Mouse (Mus musculus) heart, adult 2 months (tissue): ENCODE results near the gene Spata2l. TPM values are rescaled to one million over a fixed set of nuclear protein-coding genes. Genes with fewer than 3 reads are reported as not detected.
"Not testable (repeated sequence)": the region's sequence is repeated elsewhere in the genome, so short reads cannot be mapped to it uniquely, and the experiment has no call there.

Experiments
- DNase-seq, 2 experiments: peaks; one replicate each; pipeline ENCODE4 v3.0.0; 2021
- H3K27ac ChIP-seq: fragments of 200-600 bp; 2 replicates; pipeline ENCODE4 v1.8.1; 2022
- H3K27me3 ChIP-seq: fragments of 200-500 bp; 2 replicates; pipeline ENCODE4 v1.6.1; 2012; ENCODE audit warnings: mild to moderate bottlenecking, low read length, inconsistent platforms, mixed read lengths; ENCODE audit not compliant: control insufficient read depth, insufficient read depth
- H3K36me3 ChIP-seq: fragments of 200-500 bp; 2 replicates; pipeline ENCODE4 v1.6.1; 2012; ENCODE audit warnings: low read length, inconsistent platforms; ENCODE audit not compliant: control insufficient read depth, insufficient read depth
- H3K4me1 ChIP-seq: fragments of 200-500 bp; 2 replicates; pipeline ENCODE4 v1.6.1; 2011; ENCODE audit warnings: low read length; ENCODE audit not compliant: control insufficient read depth, insufficient read depth
- H3K4me3 ChIP-seq: fragments of 200-600 bp; 2 replicates; pipeline ENCODE4 v1.8.1; 2022
- H3K79me2 ChIP-seq: fragments of 200-500 bp; replicated peaks from 2 replicates; pipeline ENCODE4 v1.6.1; 2012; ENCODE audit warnings: mild to moderate bottlenecking, inconsistent platforms, low read length, moderate library complexity, mixed read lengths; ENCODE audit not compliant: control insufficient read depth, insufficient read depth
- H3K9ac ChIP-seq: fragments of 200-500 bp; 2 replicates; pipeline ENCODE4 v1.6.1; 2012; ENCODE audit warnings: low read depth, mild to moderate bottlenecking, control low read depth, inconsistent platforms, low read length, mixed read lengths
- CTCF ChIP-seq: fragments of 200-600 bp; IDR thresholded peaks from 2 replicates; pipeline ENCODE4 v1.8.1; 2022; ENCODE audit warnings: antibody characterized with exemption, mild to moderate bottlenecking, moderate library complexity
- EP300 ChIP-seq: fragments of 200-500 bp; IDR thresholded peaks from 2 replicates; pipeline ENCODE4 v1.6.1; 2011; ENCODE audit warnings: low read depth, low read length, control low read depth; ENCODE audit not compliant: insufficient read depth
- POLR2A ChIP-seq: fragments of 200-500 bp; IDR thresholded peaks from 2 replicates; pipeline ENCODE4 v1.6.1; 2011; ENCODE audit warnings: mild to moderate bottlenecking, low read depth, low read length, control low read depth; ENCODE audit not compliant: insufficient read depth
- WGBS: fragments of 180-500 bp; shearing (Covaris S2); methylation state at CpG from one replicate; pipeline ENCODE4 v1.1.7; 2018; 5-methylcytosine and 5-hydroxymethylcytosine counted together
- intact Hi-C: fragments of 180-260 bp; cut with DNase I; formaldehyde crosslinking; loops from one replicate; pipeline ENCODE4 v1.15.1; 2025
- polyA plus RNA-seq: library from polyadenylated mRNA; depleted of rRNA; stranded (reverse); fragments of >200 nt; gene quantifications from 2 replicates; pipeline ENCODE4 v1.2.3, GENCODE M21; 2012
- total RNA-seq, 2 experiments: library from RNA; stranded (reverse); gene quantifications; 2 replicates each; pipeline ENCODE4 v1.2.3; 2021

The Spata2l gene
- total and polyA plus RNA-seq, 3 experiments = 6.0 to 7.5 (median 6.7) TPM

DNA sequence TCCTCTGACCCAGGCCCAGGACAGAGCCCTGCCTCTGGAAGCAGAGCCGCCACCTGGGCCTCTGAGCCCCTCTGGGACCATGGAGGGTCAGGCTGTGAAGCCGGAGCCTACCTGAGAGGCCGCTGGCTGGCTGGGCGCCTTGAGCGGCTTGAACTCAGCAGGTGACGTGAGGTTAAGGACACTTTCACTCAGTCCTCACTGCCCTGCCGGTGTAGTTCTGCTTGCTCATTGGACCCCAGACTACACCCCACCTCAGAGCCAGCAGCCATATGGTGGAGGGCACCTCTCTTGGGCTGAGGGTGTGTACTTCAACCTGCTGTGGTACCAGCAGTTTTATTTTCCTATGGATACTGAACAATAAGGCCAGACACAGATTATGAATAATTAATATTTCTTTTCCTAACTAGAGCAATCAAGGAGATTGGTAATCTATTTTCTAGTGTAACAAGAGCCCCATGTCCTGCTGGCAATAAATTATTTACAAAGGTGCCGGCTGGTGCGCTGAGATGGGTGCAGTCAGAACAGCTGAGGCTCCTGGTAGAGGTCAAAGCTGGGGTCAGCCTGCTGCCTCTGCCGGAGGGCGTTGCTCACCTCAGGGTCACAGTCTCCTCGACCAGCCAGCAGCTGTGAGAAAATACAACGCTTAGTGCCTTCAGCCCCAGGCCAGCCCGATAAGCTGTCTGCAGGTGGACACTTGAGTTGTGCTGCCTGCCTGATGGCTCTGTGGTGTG is 32.1 kb upstream of the Spata2l start:
- H3K36me3 ChIP-seq = no peaks in the 10 kb centered on the region
- no peak overlapping the region for H3K4me3 ChIP-seq
- intact Hi-C loops = no loop called here
- TF ChIP-seq CTCF (no peak), POLR2A (no peak), EP300 (no peak)
- no peak overlapping the region for H3K9ac ChIP-seq
- 84% methylated on average over 14 of the region's 14 CpGs for WGBS
- no peaks in the 10 kb centered on the region for H3K27me3 ChIP-seq
- H3K27ac ChIP-seq = no peak overlapping the region
- H3K4me1 ChIP-seq = no peaks in the 10 kb centered on the region
- no peak for DNase-seq
- no peaks in the 10 kb centered on the region for H3K79me2 ChIP-seq

DNA sequence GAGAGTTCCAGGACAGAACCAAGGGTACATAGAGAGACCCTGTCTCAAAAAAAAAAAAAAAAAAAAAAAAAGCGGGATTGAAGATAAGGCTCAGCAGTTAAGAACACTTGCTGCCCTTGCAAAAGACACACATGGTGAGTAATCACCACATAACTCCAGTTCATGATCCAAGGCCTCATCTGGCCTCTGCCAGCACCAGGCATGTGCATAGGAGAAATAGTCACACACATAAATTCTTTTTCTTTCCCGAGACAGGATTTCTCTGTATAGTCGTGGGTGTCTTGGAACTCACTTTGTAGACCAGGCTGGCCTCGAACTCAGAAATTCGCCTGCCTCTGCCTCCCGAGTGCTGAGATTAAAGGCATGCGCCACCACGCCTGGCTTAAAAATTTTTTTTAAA is 21.6 kb upstream of the Spata2l start:
- DNase-seq, H3K9ac ChIP-seq, H3K4me1 ChIP-seq, H3K4me3 ChIP-seq, H3K27ac ChIP-seq, H3K79me2 ChIP-seq, H3K27me3 ChIP-seq, H3K36me3 ChIP-seq, intact Hi-C loops: not testable (repeated sequence)
- WGBS = 88% methylated on average over 8 of the region's 8 CpGs

DNA sequence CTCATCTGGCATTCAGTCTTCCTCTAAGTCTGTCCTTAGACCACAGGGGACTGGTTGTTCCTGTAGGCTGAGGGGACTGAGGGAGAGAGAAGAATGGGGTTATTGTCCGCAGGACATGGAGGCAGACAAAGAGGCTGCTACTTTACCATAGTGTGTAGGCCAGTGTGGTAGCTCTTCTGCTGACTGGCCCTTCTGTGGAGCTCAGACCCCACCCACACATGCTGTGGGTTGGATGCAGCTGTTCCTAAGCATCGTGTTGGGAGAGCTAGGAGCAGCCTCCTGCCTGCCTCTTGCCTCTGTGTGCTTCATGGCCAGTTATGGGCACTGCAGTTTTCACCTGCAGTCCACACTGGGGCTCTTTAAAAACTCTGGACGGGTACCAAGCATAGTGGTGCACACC is 21.1 kb upstream of the Spata2l start:
- no peak overlapping the region for H3K27ac ChIP-seq
- intact Hi-C loops = no loop called here
- TF ChIP-seq CTCF = no peak
- TF ChIP-seq EP300 = no peak
- no peak for TF ChIP-seq POLR2A
- WGBS = 81% methylated on average over 3 of the region's 3 CpGs
- H3K79me2 ChIP-seq = no peaks in the 10 kb centered on the region
- H3K36me3 ChIP-seq = no peaks in the 10 kb centered on the region
- H3K4me1 ChIP-seq = peaks cover 3% of the 10 kb centered on the region
- no peak overlapping the region for H3K9ac ChIP-seq
- H3K27me3 ChIP-seq = no peaks in the 10 kb centered on the region
- H3K4me3 ChIP-seq = no peak overlapping the region
- no peak for DNase-seq

DNA sequence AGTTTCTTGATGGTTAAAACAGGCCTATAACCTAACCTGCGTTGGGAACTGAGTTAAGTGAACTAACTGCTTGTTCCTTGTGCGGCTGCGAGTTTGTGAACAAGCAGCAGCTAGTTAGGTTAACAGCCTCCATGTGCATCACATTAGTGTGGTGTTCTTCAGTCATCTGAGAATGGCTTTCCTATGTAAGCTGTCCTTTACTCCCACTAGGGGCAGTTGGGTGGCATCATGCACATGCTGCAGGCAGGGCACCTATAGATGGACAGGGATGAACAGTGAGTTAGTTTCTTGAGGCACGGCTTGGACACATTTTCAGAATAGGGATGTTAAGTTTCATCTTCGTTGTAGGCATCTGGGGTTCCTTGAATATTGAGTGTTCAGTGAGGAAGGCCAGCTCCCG is 19.1 kb upstream of the Spata2l start:
- intact Hi-C loops = loop anchor here (2.0 kb wide), 2 partner anchors 42 to 64 kb away; partner anchors contain the start of genes Chmp1a, Fanca and Spata33
- peak overlapping the region; percentile 95 for H3K9ac ChIP-seq
- peak overlapping the region; percentile 85 for H3K4me3 ChIP-seq
- H3K36me3 ChIP-seq = no peaks in the 10 kb centered on the region
- no peaks in the 10 kb centered on the region for H3K27me3 ChIP-seq
- H3K4me1 ChIP-seq = peaks cover 3% of the 10 kb centered on the region
- DNase-seq = no peak
- H3K79me2 ChIP-seq = no peaks in the 10 kb centered on the region
- 54% methylated on average over 6 of the region's 6 CpGs for WGBS
- no peak for TF ChIP-seq EP300
- peak; percentile 22; the same call in 1 of the 2 replicates for TF ChIP-seq CTCF
- H3K27ac ChIP-seq = no peak overlapping the region; the same call in 1 of the 2 replicates

DNA sequence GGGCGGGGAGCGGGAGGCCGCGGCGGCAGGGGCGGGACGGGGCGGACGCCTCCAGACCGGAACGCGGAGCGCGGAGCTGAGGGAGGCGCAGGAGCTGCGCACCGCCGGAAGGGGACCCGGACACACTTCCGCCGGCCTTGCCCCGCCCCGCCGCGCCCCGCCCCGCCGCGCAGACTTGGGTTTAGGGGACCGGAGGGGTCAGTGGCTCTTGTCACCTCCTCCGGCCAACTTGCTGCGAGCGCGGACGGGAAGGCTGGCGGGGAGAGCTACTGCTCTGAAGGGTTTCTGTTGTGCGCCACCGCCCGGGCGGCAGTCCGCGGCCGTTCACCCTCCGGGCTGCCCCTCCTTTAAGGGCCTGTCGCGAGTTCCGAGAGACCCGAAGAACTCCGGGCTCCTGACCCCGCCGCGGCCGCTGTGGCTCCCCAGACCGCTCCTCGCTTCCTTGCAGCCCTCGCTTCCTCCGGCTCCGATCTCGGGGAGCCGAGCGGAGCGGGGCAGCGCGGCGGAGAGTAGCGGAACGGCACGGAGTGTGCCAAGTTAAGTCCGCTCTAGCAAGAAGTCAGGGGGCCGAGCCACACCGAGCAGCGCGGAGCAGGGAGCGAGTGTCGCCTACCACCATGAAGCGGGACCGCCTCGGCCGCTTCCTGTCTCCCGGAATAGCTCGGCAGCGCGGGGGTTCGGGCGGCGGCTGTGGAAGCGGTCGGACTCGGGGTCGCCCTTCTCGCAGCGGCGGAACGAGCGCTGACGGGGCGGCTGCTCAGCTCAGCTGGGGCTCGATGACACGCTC is 18.3 kb upstream of the Spata2l start, which contains the start of the genes Zfp276 and Vps9d1:
Zfp276 (plus strand) TSS at position 97 of the 787 bp plus-strand sequence.
Vps9d1 (minus strand) TSS at position 250 of the 787 bp plus-strand sequence.
- Histone ChIP-seq H3K4me1 (peaks cover 3% of the 10 kb centered on the region), H3K27me3 (no peaks in the 10 kb centered on the region), H3K36me3 (no peaks in the 10 kb centered on the region), H3K27ac (peak within 1 kb of the TSS; percentile 95), H3K9ac (peak within 1 kb of the TSS; percentile 98), H3K4me3 (peak within 1 kb of the TSS; percentile 85), H3K79me2 (no peaks in the 10 kb centered on the region)
- DNase-seq = peak; percentile 90 to 92
- intact Hi-C loops = loop anchor here (2.0 to 5.0 kb wide), 3 partner anchors 41 to 118 kb away; partner anchors contain the start of genes Chmp1a, Fanca, Spata33 and Tcf25
- under 1% methylated on average over 94 of the region's 99 CpGs for WGBS
- TF ChIP-seq EP300 (no peak), POLR2A (peak; percentile 63), CTCF (no peak)
